ENCODE assay signal across 8 mouse cellular contexts in genomic region chr8:104642324-104642654, GRCm38 (mm10). TPM values are rescaled to one million over a fixed set of nuclear protein-coding genes. Genes with fewer than 3 reads are reported as not detected.
DNase-seq lines count a peak whose midpoint lies in the region; ATAC-seq and TF ChIP-seq lines count a peak whose summit lies in the region.

No protein-coding gene starts in this region.

- 67% methylated on average over 6 of the region's 6 CpGs for WGBS in kidney, embryonic 16.5 days
- 61% methylated on average over 6 of the region's 6 CpGs for WGBS in embryonic facial prominence, embryonic 11.5 days
- WGBS in intestine, embryonic 14.5 days: 73% methylated on average over 6 of the region's 6 CpGs
- 72% methylated on average over 6 of the region's 6 CpGs for WGBS in midbrain, postnatal 0 days

- H3K4me1 ChIP-seq in kidney, embryonic 16.5 days (ENCODE audit: insufficient read depth, low read length): peaks cover 16% of the 10 kb centered on the region
- peaks cover 2% of the 10 kb centered on the region; the same call in 1 of the 2 replicates for H3K4me1 ChIP-seq in embryonic facial prominence, embryonic 11.5 days (ENCODE audit: control insufficient read depth, insufficient read depth, low read length)
- peaks cover 15% of the 10 kb centered on the region for H3K4me1 ChIP-seq in intestine, embryonic 14.5 days (replicated peaks; ENCODE audit: control insufficient read depth, insufficient read depth, low read length)
- peaks cover 10% of the 10 kb centered on the region; the same call in 1 of the 2 replicates for H3K4me1 ChIP-seq in midbrain, postnatal 0 days (ENCODE audit: insufficient read depth, low read length)

- H3K9ac ChIP-seq in kidney, embryonic 16.5 days (replicated peaks; ENCODE audit: low read length): peak overlapping the region; percentile 88
- H3K9ac ChIP-seq in embryonic facial prominence, embryonic 11.5 days (replicated peaks; ENCODE audit: low read length): peak overlapping the region; percentile 85
- H3K9ac ChIP-seq in intestine, embryonic 14.5 days (ENCODE audit: low read length): peak overlapping the region; percentile 75
- peak overlapping the region; percentile 71 for H3K9ac ChIP-seq in midbrain, postnatal 0 days (replicated peaks; ENCODE audit: low read length, poor library complexity, severe bottlenecking)

- no peak for DNase-seq in kidney, adult 8-10 months
- no peak for DNase-seq in embryonic facial prominence, embryonic 11.5 days (ENCODE audit: low spot score)
- DNase-seq in intestine, embryonic 14.5 days (ENCODE audit: low spot score): no peak
- DNase-seq in midbrain, postnatal 0 days (ENCODE audit: low spot score): no peak
- DNase-seq in left cerebral cortex, adult 18-20 months (ENCODE audit: low spot score in 2 of 2): no peak
- DNase-seq in left cerebral cortex, adult 9 months (ENCODE audit: low spot score in 2 of 2): no peak

- H3K4me3 ChIP-seq in kidney, embryonic 16.5 days (ENCODE audit: low read length): peak overlapping the region; percentile 93
- H3K4me3 ChIP-seq in embryonic facial prominence, embryonic 11.5 days (ENCODE audit: low read depth, low read length): peak overlapping the region; percentile 86
- H3K4me3 ChIP-seq in intestine, embryonic 14.5 days (ENCODE audit: low read depth, low read length): peak overlapping the region; percentile 88
- H3K4me3 ChIP-seq in midbrain, postnatal 0 days (ENCODE audit: low read depth, low read length): peak overlapping the region; percentile 67

- H3K36me3 ChIP-seq in kidney, embryonic 16.5 days (ENCODE audit: insufficient read depth, low read length): peaks cover 19% of the 10 kb centered on the region
- H3K36me3 ChIP-seq in embryonic facial prominence, embryonic 11.5 days (replicated peaks; ENCODE audit: control insufficient read depth, insufficient read depth, low read depth, low read length): no peaks in the 10 kb centered on the region; the same call in 1 of the 2 replicates
- peaks cover 27% of the 10 kb centered on the region for H3K36me3 ChIP-seq in intestine, embryonic 14.5 days (ENCODE audit: control insufficient read depth, insufficient read depth, low read length)
- no peaks in the 10 kb centered on the region for H3K36me3 ChIP-seq in midbrain, postnatal 0 days (ENCODE audit: insufficient read depth, low read length)

- H3K27me3 ChIP-seq in kidney, embryonic 16.5 days (ENCODE audit: insufficient read depth, low read length): no peaks in the 10 kb centered on the region
- H3K27me3 ChIP-seq in embryonic facial prominence, embryonic 11.5 days (ENCODE audit: control insufficient read depth, insufficient read depth, low read length): no peaks in the 10 kb centered on the region
- no peaks in the 10 kb centered on the region for H3K27me3 ChIP-seq in intestine, embryonic 14.5 days (replicated peaks; ENCODE audit: control insufficient read depth, insufficient read depth, low read length)
- H3K27me3 ChIP-seq in midbrain, postnatal 0 days (ENCODE audit: insufficient read depth, low read length): no peaks in the 10 kb centered on the region

- ATAC-seq in kidney, embryonic 16.5 days (ENCODE audit: low FRiP score, low TSS enrichment): peak; percentile 27
- no peak for ATAC-seq in embryonic facial prominence, embryonic 11.5 days (replicated peaks; ENCODE audit: insufficient number of reproducible peaks, low FRiP score, low TSS enrichment, low read depth)
- no peak for ATAC-seq in intestine, embryonic 14.5 days (replicated peaks; ENCODE audit: low FRiP score, low TSS enrichment, low read depth)
- ATAC-seq in midbrain, postnatal 0 days (ENCODE audit: low FRiP score): peak; percentile 25
- no peak for ATAC-seq in frontal cortex, adult (ENCODE audit: low TSS enrichment)

- TF ChIP-seq CTCF in midbrain, postnatal 0 days (IDR thresholded peaks at IDR 0.05): no peak

- peak overlapping the region; percentile 94 for H3K4me2 ChIP-seq in kidney, embryonic 16.5 days (replicated peaks; ENCODE audit: low read depth, low read length)
- peak overlapping the region; percentile 78 for H3K4me2 ChIP-seq in embryonic facial prominence, embryonic 11.5 days (ENCODE audit: low read depth, low read length)
- H3K4me2 ChIP-seq in intestine, embryonic 14.5 days (ENCODE audit: low read length): peak overlapping the region; percentile 80
- H3K4me2 ChIP-seq in midbrain, postnatal 0 days (ENCODE audit: low read depth, low read length, poor library complexity, severe bottlenecking): peak overlapping the region; percentile 63

- H3K9me3 ChIP-seq in kidney, embryonic 16.5 days (ENCODE audit: low read length): no peaks in the 10 kb centered on the region
- no peaks in the 10 kb centered on the region for H3K9me3 ChIP-seq in embryonic facial prominence, embryonic 11.5 days (replicated peaks; ENCODE audit: control insufficient read depth, low read length)
- no peaks in the 10 kb centered on the region for H3K9me3 ChIP-seq in intestine, embryonic 14.5 days (ENCODE audit: control insufficient read depth, low read length)
- no peaks in the 10 kb centered on the region for H3K9me3 ChIP-seq in midbrain, postnatal 0 days (ENCODE audit: low read length)

- no peak overlapping the region for H3K27ac ChIP-seq in kidney, embryonic 16.5 days (ENCODE audit: low read length)
- H3K27ac ChIP-seq in embryonic facial prominence, embryonic 11.5 days (replicated peaks; ENCODE audit: low read depth, low read length): no peak overlapping the region
- peak overlapping the region; percentile 43 for H3K27ac ChIP-seq in intestine, embryonic 14.5 days (ENCODE audit: low read depth)
- H3K27ac ChIP-seq in midbrain, postnatal 0 days (ENCODE audit: low read depth, low read length): peak overlapping the region; percentile 84

RNA-seq across cellular contexts. Expression of gene Ciao2b, which starts 0.5 kb away (rescaled TPM):
- 106 and 108 TPM in 2 replicates for polyA plus RNA-seq in kidney, embryonic 16.5 days (2015; fragmentation: Nextera tagmentation; extraction: Ambion mirVana)
- polyA plus RNA-seq in embryonic facial prominence, embryonic 11.5 days (2014; fragmentation: Nextera tagmentation; extraction: Ambion mirVana): 79.7 and 82.5 TPM in 2 replicates
- polyA plus RNA-seq in intestine, embryonic 14.5 days (2014; fragmentation: Nextera tagmentation; extraction: Ambion mirVana): 86.7 and 92.2 TPM in 2 replicates
- 60.6 and 84.0 TPM in 2 replicates for total RNA-seq in midbrain, postnatal 0 days (2014; rRNA removed)
- 108 and 113 TPM in 2 replicates for polyA plus RNA-seq in midbrain, postnatal 0 days (2015; fragmentation: Nextera tagmentation; extraction: Ambion mirVana)
- 10 to 100 TPM; 30.0 to 35.5 TPM for total RNA-seq in left cerebral cortex, adult 18-20 months (2021)

RNA-seq across cellular contexts. Expression of gene Rrad, which starts 11.2 kb away (rescaled TPM):
- polyA plus RNA-seq in kidney, embryonic 16.5 days (2015; fragmentation: Nextera tagmentation; extraction: Ambion mirVana): 13.5 and 15.0 TPM in 2 replicates
- polyA plus RNA-seq in embryonic facial prominence, embryonic 11.5 days (2014; fragmentation: Nextera tagmentation; extraction: Ambion mirVana): 2.2 and 3.6 TPM in 2 replicates
- 3.8 and 4.0 TPM in 2 replicates for polyA plus RNA-seq in intestine, embryonic 14.5 days (2014; fragmentation: Nextera tagmentation; extraction: Ambion mirVana)
- total RNA-seq in midbrain, postnatal 0 days (2014; rRNA removed): 3.0 and 3.5 TPM in 2 replicates
- 3.3 and 3.4 TPM in 2 replicates for polyA plus RNA-seq in midbrain, postnatal 0 days (2015; fragmentation: Nextera tagmentation; extraction: Ambion mirVana)
- total RNA-seq in left cerebral cortex, adult 18-20 months (2021): 1 to 10 TPM; 3.4 to 5.2 TPM

RNA-seq across cellular contexts. Expression of gene Cdh16, which starts 18.1 kb away (rescaled TPM):
- polyA plus RNA-seq in kidney, embryonic 16.5 days (2015; fragmentation: Nextera tagmentation; extraction: Ambion mirVana): 385 and 427 TPM in 2 replicates
- not detected in 2 replicates for polyA plus RNA-seq in embryonic facial prominence, embryonic 11.5 days (2014; fragmentation: Nextera tagmentation; extraction: Ambion mirVana)
- 0.15 and 0.42 TPM in 2 replicates for polyA plus RNA-seq in intestine, embryonic 14.5 days (2014; fragmentation: Nextera tagmentation; extraction: Ambion mirVana)
- not detected in 2 replicates for total RNA-seq in midbrain, postnatal 0 days (2014; rRNA removed)
- not detected in 2 replicates for polyA plus RNA-seq in midbrain, postnatal 0 days (2015; fragmentation: Nextera tagmentation; extraction: Ambion mirVana)
- not detected for total RNA-seq in left cerebral cortex, adult 18-20 months (2021)

RNA-seq across cellular contexts. Expression of gene Pdp2, which starts 51.0 kb away (rescaled TPM):
- 19.2 and 20.3 TPM in 2 replicates for polyA plus RNA-seq in kidney, embryonic 16.5 days (2015; fragmentation: Nextera tagmentation; extraction: Ambion mirVana)
- polyA plus RNA-seq in embryonic facial prominence, embryonic 11.5 days (2014; fragmentation: Nextera tagmentation; extraction: Ambion mirVana): 14.1 and 15.6 TPM in 2 replicates
- polyA plus RNA-seq in intestine, embryonic 14.5 days (2014; fragmentation: Nextera tagmentation; extraction: Ambion mirVana): 13.4 and 14.9 TPM in 2 replicates
- total RNA-seq in midbrain, postnatal 0 days (2014; rRNA removed): 12.1 and 16.0 TPM in 2 replicates
- polyA plus RNA-seq in midbrain, postnatal 0 days (2015; fragmentation: Nextera tagmentation; extraction: Ambion mirVana): 16.9 and 18.0 TPM in 2 replicates
- 1 to 10 TPM; 7.7 to 8.9 TPM for total RNA-seq in left cerebral cortex, adult 18-20 months (2021)

Comparison
In these comparisons a context has a peak if more than half of its experiments do, and no peak if none do; other contexts are left out.
1. ATAC-seq: peak in kidney, embryonic 16.5 days (single experiment) and midbrain, postnatal 0 days (single experiment); none in embryonic facial prominence, embryonic 11.5 days (single experiment), intestine, embryonic 14.5 days (single experiment) and frontal cortex, adult (single experiment).
2. H3K27ac ChIP-seq: peak in intestine, embryonic 14.5 days (single experiment) and midbrain, postnatal 0 days (single experiment); none in kidney, embryonic 16.5 days (single experiment) and embryonic facial prominence, embryonic 11.5 days (single experiment).
3. RNA of gene Cdh16, which starts 18.1 kb away (polyA plus RNA-seq): 385 to 427 TPM in kidney, embryonic 16.5 days; 0.15 to 0.42 TPM in intestine, embryonic 14.5 days, not detected in embryonic facial prominence, embryonic 11.5 days and not detected in midbrain, postnatal 0 days; every median in the first group is over 100 times any median in the second.
4. Peak in every context shown above with its lines, with median percentiles within 50 percentile points of each other: H3K4me2 ChIP-seq, H3K4me3 ChIP-seq and H3K9ac ChIP-seq.